Mouse (Mus musculus): Measurements from ENCODE around the gene Ccdc113.

GRCm38 (mm10) chr8:95495444-95495843 is 38.4 kb upstream of the Ccdc113 start:
- TF ChIP-seq CTCF (IDR thresholded peaks at IDR 0.05; ENCODE audit: low read depth), result no peak
- no peak for TF ChIP-seq EP300 (IDR thresholded peaks at IDR 0.05; ENCODE audit: low read depth)

Measured in liver, postnatal 0 days (tissue).